Mouse (Mus musculus) testis, postnatal 10 days (tissue): ENCODE results near the gene Gtpbp1.
A peak's percentile ranks its signal among the peaks of the same experiment; 100 is the strongest.

Experiments
- DNase-seq: peaks from one replicate; pipeline ENCODE4 v3.0.0; 2021; ENCODE audit warnings: low spot score

Gtpbp1 gene

GRCm38 (mm10) chr15:79690426-79691022 is at the start of gene Gtpbp1:
Gtpbp1 (plus strand) TSS chr15:79690845.
- peak; percentile 96 for DNase-seq

GRCm38 (mm10) chr15:79641135-79641817 is 49.4 kb upstream of the Gtpbp1 start:
- DNase-seq = no peak

GRCm38 (mm10) chr15:79645483-79645882 is 45.2 kb upstream of the Gtpbp1 start:
- no peak for DNase-seq

GRCm38 (mm10) chr15:79648130-79648529 is 42.5 kb upstream of the Gtpbp1 start:
- no peak for DNase-seq

DNA sequence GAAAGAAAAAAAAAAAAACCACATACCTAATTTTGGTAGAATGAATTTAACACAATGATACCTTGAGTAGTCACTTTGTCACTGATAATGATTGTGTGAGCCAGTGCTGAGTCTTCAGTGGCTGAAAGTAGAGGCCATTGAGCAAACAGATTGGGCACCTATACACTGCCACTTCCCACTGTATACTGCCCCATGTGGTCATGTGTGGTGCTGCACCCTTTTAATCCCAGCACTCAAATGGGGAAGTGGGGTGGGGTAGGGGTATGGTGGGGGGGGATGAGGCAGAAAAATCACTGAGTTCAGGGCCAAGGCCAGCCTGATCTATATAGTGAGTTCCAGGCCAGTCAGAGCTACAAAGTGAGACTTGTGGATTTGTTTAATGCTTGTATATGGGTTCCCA is 40.1 kb upstream of the Gtpbp1 start:
- peak; percentile 67 for DNase-seq

DNA sequence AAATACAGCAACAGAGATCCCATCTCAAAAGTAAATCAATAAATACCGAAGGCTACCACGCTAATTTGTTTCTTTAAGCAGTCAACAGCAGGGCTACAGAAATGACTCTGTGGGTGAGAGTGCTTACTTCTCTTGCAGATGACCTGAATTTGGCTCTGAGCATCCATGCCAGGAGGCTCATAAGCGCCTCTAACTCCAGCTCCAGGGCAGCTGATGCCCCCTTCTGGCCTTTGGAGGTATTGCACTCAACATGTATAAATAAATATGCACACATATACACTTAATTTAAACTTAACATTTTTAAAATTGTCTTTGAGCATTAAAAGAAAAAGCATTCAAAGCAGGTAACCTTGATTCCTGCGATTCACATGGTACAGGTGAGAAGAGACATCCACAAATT is 39.2 kb upstream of the Gtpbp1 start:
- peak; percentile 52 for DNase-seq

- no peak for DNase-seq
Measured at GRCm38 (mm10) chr15:79656451-79656850, 34.2 kb upstream of the Gtpbp1 start.

GRCm38 (mm10) chr15:79657837-79658530 is 32.7 kb upstream of the Gtpbp1 start:
- DNase-seq = peak; percentile 89

DNA sequence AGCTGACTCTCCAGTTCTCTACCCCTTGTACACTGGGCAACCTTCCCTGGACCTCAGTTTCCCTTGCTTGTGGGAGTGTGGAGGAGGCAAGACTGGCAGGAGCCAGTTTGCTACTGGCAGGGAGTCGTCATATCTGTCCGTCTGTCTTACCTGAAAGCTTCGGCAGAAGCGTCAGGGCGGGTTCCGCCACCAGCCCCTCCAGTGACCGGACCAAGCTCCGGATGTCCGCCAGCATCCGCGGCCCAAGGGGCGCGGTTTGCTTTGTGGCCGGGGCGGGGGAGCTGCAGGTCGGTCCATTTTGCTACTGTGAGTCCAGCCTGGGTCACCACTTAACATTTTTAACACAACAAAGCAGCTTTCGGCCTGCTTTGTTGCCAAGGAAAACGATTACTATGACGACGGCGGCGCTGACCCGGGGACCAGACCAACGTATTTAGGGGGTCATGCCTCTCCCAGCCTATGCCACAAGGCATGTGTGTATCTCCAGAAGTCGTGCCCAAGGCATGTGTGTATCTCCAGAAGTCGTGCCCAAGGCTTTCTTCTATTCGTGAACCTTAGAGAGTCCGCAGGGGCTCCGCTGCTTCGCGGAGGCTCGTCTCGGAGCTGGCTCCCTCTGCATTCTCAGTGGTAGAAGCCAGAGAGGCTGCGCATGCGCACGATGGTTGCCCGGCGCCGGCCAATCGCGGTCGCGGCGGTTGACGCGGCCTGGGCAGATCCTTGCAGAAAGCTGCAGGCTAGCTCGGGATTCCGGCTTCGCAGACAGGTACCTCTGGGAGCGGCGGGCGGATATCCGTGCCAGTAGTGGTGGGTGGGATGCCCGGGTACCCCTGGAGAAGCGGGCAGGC is 31.9 kb upstream of the Gtpbp1 start, which contains the start of the genes Fam227a and Cby1:
Fam227a (minus strand) TSS at position 426 of the 845 bp plus-strand sequence.
Cby1 (plus strand) TSS at position 669 of the 845 bp plus-strand sequence.
- peak; percentile 97 for DNase-seq

DNA sequence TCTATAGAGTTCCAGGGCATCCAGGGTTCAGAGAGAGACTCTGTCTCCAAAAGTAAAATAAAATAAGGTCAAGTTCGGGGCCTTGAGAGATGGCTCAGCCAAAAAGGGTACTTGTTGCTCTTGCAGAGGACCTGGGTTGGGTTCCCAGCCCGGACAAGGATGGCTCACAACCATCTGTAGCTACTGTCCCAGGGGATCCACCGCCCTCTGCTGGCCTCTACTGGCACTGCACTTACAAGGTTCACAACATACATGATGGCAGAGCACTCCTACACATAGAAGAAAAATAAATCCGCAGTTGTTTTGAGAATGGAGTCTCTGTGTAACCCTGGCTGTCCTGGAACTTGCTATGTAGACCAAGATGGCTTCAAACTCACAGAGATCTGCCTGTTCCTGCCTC is 28.8 kb upstream of the Gtpbp1 start:
- peak; percentile 68 for DNase-seq

- no peak for DNase-seq
Measured at GRCm38 (mm10) chr15:79664666-79665065, 26.0 kb upstream of the Gtpbp1 start.

- DNase-seq = no peak
Measured at GRCm38 (mm10) chr15:79669195-79669594, 21.4 kb upstream of the Gtpbp1 start.

- DNase-seq = peak; percentile 87
Measured at GRCm38 (mm10) chr15:79670249-79670971, 20.2 kb upstream of the Gtpbp1 start, which contains the start of gene Tomm22. Tomm22 (plus strand) TSS chr15:79670861.

DNA sequence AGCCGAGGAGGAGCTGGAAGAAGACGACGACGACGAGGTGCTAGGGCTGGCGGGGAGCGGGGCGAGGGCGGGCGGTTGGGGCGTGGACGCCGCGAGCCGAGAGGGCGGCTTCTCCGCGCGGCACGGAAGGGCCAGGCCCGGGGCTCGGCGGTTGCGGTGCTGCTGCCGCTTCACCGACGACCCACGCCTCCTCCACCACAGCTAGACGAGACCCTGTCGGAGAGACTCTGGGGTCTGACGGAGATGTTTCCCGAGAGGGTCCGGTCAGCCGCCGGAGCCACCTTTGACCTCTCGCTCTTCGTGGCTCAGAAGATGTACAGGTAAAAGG is 19.7 kb upstream of the Gtpbp1 start:
- DNase-seq = no peak

DNA sequence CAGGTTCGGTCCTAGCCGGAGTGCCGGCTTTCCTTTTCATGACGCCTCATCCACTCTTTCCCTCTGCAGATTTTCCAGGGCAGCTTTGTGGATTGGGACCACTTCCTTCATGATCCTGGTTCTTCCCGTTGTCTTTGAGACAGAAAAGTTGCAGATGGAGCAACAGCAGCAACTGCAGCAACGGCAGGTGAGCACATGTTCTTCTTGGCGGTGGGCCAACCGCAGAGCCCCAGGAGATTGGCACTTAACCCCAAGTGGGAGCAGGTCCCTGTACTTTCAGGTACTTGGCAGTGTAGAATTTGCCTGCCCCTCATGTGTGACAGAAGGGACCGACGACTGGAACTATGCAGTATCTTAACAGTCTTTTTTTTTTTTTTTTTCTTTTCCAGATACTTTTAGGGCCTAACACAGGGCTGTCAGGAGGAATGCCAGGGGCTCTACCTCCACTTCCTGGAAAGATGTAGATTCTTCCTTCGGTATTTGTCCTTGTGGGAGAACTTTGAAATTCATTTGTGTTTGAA is 18.8 kb upstream of the Gtpbp1 start:
- peak; percentile 61 for DNase-seq

DNA sequence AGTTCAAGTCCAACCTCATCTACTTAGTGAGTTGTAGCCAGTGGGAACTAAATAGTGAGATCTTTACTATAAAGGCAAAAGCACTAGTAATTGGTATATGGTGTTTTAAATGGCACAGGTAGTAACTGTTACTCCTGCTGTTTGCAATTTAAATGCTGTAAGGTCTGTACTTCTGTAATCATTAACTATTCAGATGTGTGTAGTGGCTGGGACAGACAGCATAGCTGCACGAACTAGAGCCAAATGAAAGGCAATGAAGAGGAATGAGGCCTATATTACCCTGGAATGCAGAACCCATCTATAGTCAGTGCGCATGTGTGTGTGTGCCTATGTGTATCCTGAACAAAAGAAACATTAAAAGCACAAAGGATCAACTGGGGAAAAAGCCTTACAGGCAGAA is 12.7 kb upstream of the Gtpbp1 start:
- DNase-seq = no peak

GRCm38 (mm10) chr15:79681973-79682372 is 8.7 kb upstream of the Gtpbp1 start:
- DNase-seq = no peak

- DNase-seq = no peak
Measured at GRCm38 (mm10) chr15:79683146-79683545, 7.5 kb upstream of the Gtpbp1 start.

GRCm38 (mm10) chr15:79683707-79684465 is 6.8 kb upstream of the Gtpbp1 start:
- DNase-seq = no peak

GRCm38 (mm10) chr15:79684616-79685015 is 6.0 kb upstream of the Gtpbp1 start:
- no peak for DNase-seq
